Mouse (Mus musculus) midbrain, embryonic 11.5 days (tissue): Measurements from ENCODE around the gene Plac9a. TPM values are rescaled to one million over a fixed set of nuclear protein-coding genes. Genes with fewer than 3 reads are reported as not detected.
"Not testable (repeated sequence)": the region's sequence is repeated elsewhere in the genome, so short reads cannot be mapped to it uniquely, and the experiment has no call there.

Source experiments
- ATAC-seq: fragments of 200-750 bp; cut with Nextera tagmentation; 2 replicates; pipeline ENCODE4 v1.8.0; 2017; ENCODE audit warnings: moderate TSS enrichment, moderate library complexity; ENCODE audit not compliant: low FRiP score
- DNase-seq: peaks from one replicate; pipeline ENCODE4 v3.0.0; 2015; ENCODE audit warnings: low spot score; ENCODE audit errors: missing footprints
- H3K27ac ChIP-seq: fragments of 300-500 bp; sonication (generic); 2 replicates; pipeline ENCODE4 v1.5.1; 2014; ENCODE audit warnings: low read depth, low read length
- H3K27me3 ChIP-seq: fragments of 300-500 bp; sonication (generic); 2 replicates; pipeline ENCODE4 v1.6.1; 2014; ENCODE audit warnings: mild to moderate bottlenecking, low read length, moderate library complexity, mixed read lengths; ENCODE audit not compliant: control insufficient read depth, insufficient read depth
- H3K36me3 ChIP-seq: fragments of 300-500 bp; sonication (generic); 2 replicates; pipeline ENCODE4 v1.6.1; 2014; ENCODE audit warnings: mild to moderate bottlenecking, low read length, moderate library complexity, mixed read lengths; ENCODE audit not compliant: control insufficient read depth, insufficient read depth
- H3K4me1 ChIP-seq: fragments of 300-500 bp; sonication (generic); 2 replicates; pipeline ENCODE4 v1.6.1; 2014; ENCODE audit warnings: low read length; ENCODE audit not compliant: control insufficient read depth, insufficient read depth
- H3K4me2 ChIP-seq: fragments of 300-500 bp; sonication (generic); 2 replicates; pipeline ENCODE4 v1.6.1; 2014; ENCODE audit warnings: mild to moderate bottlenecking, moderate library complexity
- H3K4me3 ChIP-seq: fragments of 300-500 bp; sonication (generic); 2 replicates; pipeline ENCODE4 v1.5.1; 2014; ENCODE audit warnings: low read depth, low read length
- H3K9ac ChIP-seq: fragments of 300-500 bp; sonication (generic); 2 replicates; pipeline ENCODE4 v1.6.1; 2014; ENCODE audit warnings: low read length
- H3K9me3 ChIP-seq: fragments of 300-500 bp; sonication (generic); 2 replicates; pipeline ENCODE4 v1.6.1; 2016; ENCODE audit warnings: low read length; ENCODE audit not compliant: control insufficient read depth
- WGBS: fragments of 180-500 bp; shearing (Covaris S2); extraction: QIAGEN DNeasy Blood & Tissue Kit; methylation state at CpG from one replicate; pipeline ENCODE4 v1.1.7; 2014; 5-methylcytosine and 5-hydroxymethylcytosine counted together
- polyA plus RNA-seq: library from polyadenylated mRNA; unstranded; fragments of >200 nt; fragmentation: Nextera tagmentation; extraction: Ambion mirVana; gene quantifications from 2 replicates; pipeline ENCODE4 v1.2.1, GENCODE M21; 2014

Plac9a gene
- polyA plus RNA-seq, 1 experiment from 2014 or later: not detected

GRCm38 (mm10) chr14:25853295-25853694 is 49.6 kb downstream of the Plac9a start:
- whole genome bisulfite sequencing: 75% methylated on average over 6 of the region's 6 CpGs
- Histone ChIP-seq H3K27me3 (no peaks in the 10 kb centered on the region), H3K36me3 (no peaks in the 10 kb centered on the region), H3K9me3 (no peaks in the 10 kb centered on the region), H3K4me2 (no peak overlapping the region), H3K4me3 (no peak overlapping the region), H3K4me1 (no peaks in the 10 kb centered on the region), H3K9ac (no peak overlapping the region), H3K27ac (no peak overlapping the region)
- ATAC-seq (no peak), DNase-seq (no peak)

- Histone ChIP-seq H3K9me3 (no peaks in the 10 kb centered on the region), H3K27me3 (no peaks in the 10 kb centered on the region), H3K4me3 (no peak overlapping the region), H3K36me3 (no peaks in the 10 kb centered on the region), H3K27ac (no peak overlapping the region), H3K9ac (no peak overlapping the region), H3K4me1 (no peaks in the 10 kb centered on the region), H3K4me2 (no peak overlapping the region)
- DNase-seq: no peak
- ATAC-seq: no peak
- WGBS: 87% methylated on average over 11 of the region's 11 CpGs
These were observed 50.8 kb downstream of the Plac9a start for GRCm38 (mm10) chr14:25852121-25852561.

GRCm38 (mm10) chr14:25851189-25851588 is 51.7 kb downstream of the Plac9a start:
- Histone ChIP-seq H3K4me2 (no peak overlapping the region), H3K9me3 (no peaks in the 10 kb centered on the region), H3K36me3 (no peaks in the 10 kb centered on the region), H3K9ac (no peak overlapping the region), H3K27me3 (no peaks in the 10 kb centered on the region), H3K4me3 (no peak overlapping the region), H3K4me1 (no peaks in the 10 kb centered on the region), H3K27ac (no peak overlapping the region)
- DNase-seq: no peak
- ATAC-seq: no peak
- WGBS: 82% methylated on average over 6 of the region's 6 CpGs

- no peaks in the 10 kb centered on the region for H3K4me1 ChIP-seq
- H3K27me3 ChIP-seq: no peaks in the 10 kb centered on the region
- no peaks in the 10 kb centered on the region for H3K9me3 ChIP-seq
- H3K27ac ChIP-seq: no peak overlapping the region
- no peak for DNase-seq
- H3K9ac ChIP-seq: no peak overlapping the region
- H3K4me3 ChIP-seq: no peak overlapping the region
- 98% methylated on average over 2 of the region's 2 CpGs for WGBS
- H3K4me2 ChIP-seq: no peak overlapping the region
- no peak for ATAC-seq
- H3K36me3 ChIP-seq: no peaks in the 10 kb centered on the region
These were observed 52.5 kb downstream of the Plac9a start for GRCm38 (mm10) chr14:25850433-25850832.

GRCm38 (mm10) chr14:25848708-25849107 is 54.2 kb downstream of the Plac9a start:
- not testable (repeated sequence) for H3K9me3 ChIP-seq, ATAC-seq, DNase-seq, H3K4me2 ChIP-seq, H3K27ac ChIP-seq, H3K4me3 ChIP-seq, H3K27me3 ChIP-seq, H3K9ac ChIP-seq, H3K4me1 ChIP-seq, H3K36me3 ChIP-seq
- 97% methylated on average over 3 of the region's 4 CpGs for WGBS

GRCm38 (mm10) chr14:25848237-25848636 is 54.7 kb downstream of the Plac9a start:
- no peak overlapping the region for H3K27ac ChIP-seq
- no peaks in the 10 kb centered on the region for H3K4me1 ChIP-seq
- no peak overlapping the region for H3K4me3 ChIP-seq
- no peak overlapping the region for H3K4me2 ChIP-seq
- no peaks in the 10 kb centered on the region for H3K36me3 ChIP-seq
- no peaks in the 10 kb centered on the region for H3K9me3 ChIP-seq
- ATAC-seq: no peak
- peaks cover 5% of the 10 kb centered on the region; the same call in 1 of the 2 replicates for H3K27me3 ChIP-seq
- WGBS: 76% methylated on average over 6 of the region's 6 CpGs
- no peak for DNase-seq
- H3K9ac ChIP-seq: no peak overlapping the region

- Histone ChIP-seq H3K27ac (no peak overlapping the region), H3K4me1 (no peaks in the 10 kb centered on the region), H3K36me3 (no peaks in the 10 kb centered on the region), H3K9me3 (no peaks in the 10 kb centered on the region), H3K4me2 (no peak overlapping the region), H3K9ac (no peak overlapping the region), H3K4me3 (no peak overlapping the region), H3K27me3 (peaks cover 10% of the 10 kb centered on the region; the same call in 1 of the 2 replicates)
- no peak for DNase-seq
- no peak for ATAC-seq
- 52% methylated on average over 9 of the region's 9 CpGs for WGBS
These were observed 55.2 kb downstream of the Plac9a start for GRCm38 (mm10) chr14:25847660-25848059.

GRCm38 (mm10) chr14:25846516-25846915 is 56.4 kb downstream of the Plac9a start:
- Histone ChIP-seq H3K36me3 (no peaks in the 10 kb centered on the region), H3K9ac (no peak overlapping the region), H3K4me3 (no peak overlapping the region), H3K4me2 (no peak overlapping the region), H3K9me3 (no peaks in the 10 kb centered on the region), H3K4me1 (no peaks in the 10 kb centered on the region; the same call in 1 of the 2 replicates), H3K27ac (no peak overlapping the region), H3K27me3 (peaks cover 20% of the 10 kb centered on the region; the same call in 1 of the 2 replicates)
- WGBS: 94% methylated on average over 8 of the region's 8 CpGs
- DNase-seq (no peak), ATAC-seq (no peak)

GRCm38 (mm10) chr14:25845832-25846383 is 57.0 kb downstream of the Plac9a start:
- no peak overlapping the region for H3K4me2 ChIP-seq
- no peaks in the 10 kb centered on the region for H3K36me3 ChIP-seq
- no peak for ATAC-seq
- WGBS: 95% methylated on average over 6 of the region's 6 CpGs
- peaks cover 25% of the 10 kb centered on the region; the same call in 1 of the 2 replicates for H3K27me3 ChIP-seq
- H3K27ac ChIP-seq: no peak overlapping the region
- H3K9me3 ChIP-seq: no peaks in the 10 kb centered on the region
- H3K9ac ChIP-seq: no peak overlapping the region
- no peak overlapping the region for H3K4me3 ChIP-seq
- H3K4me1 ChIP-seq: no peaks in the 10 kb centered on the region; the same call in 1 of the 2 replicates
- DNase-seq: no peak
